Mouse (Mus musculus): ENCODE results near the gene Heg1. TPM values are rescaled to one million over a fixed set of nuclear protein-coding genes. Genes with fewer than 3 reads are reported as not detected.

Gene Heg1
- polyA plus RNA-seq, 1 experiment from 2014 or later = 4.7 TPM

- H3K4me3 ChIP-seq (ENCODE audit: low read depth, low read length) = no peak overlapping the region
- no peaks in the 10 kb centered on the region for H3K4me1 ChIP-seq (ENCODE audit: insufficient read depth)
- H3K4me2 ChIP-seq (ENCODE audit: low read depth, low read length) = no peak overlapping the region
- DNase-seq (no peak), ATAC-seq (no peak)
- no peaks in the 10 kb centered on the region for H3K27me3 ChIP-seq (ENCODE audit: insufficient read depth, low read length)
- H3K27ac ChIP-seq (ENCODE audit: low read depth) = no peak overlapping the region
- 78% methylated on average over 7 of the region's 7 CpGs for WGBS (ENCODE audit: insufficient replicate concordance)
- H3K9ac ChIP-seq (replicated peaks) = no peak overlapping the region
- H3K36me3 ChIP-seq (replicated peaks; ENCODE audit: insufficient read depth, low read length) = peaks cover 33% of the 10 kb centered on the region
- TF ChIP-seq EP300 (IDR thresholded peaks at IDR 0.05; ENCODE audit: low read depth) (no peak), CTCF (IDR thresholded peaks at IDR 0.05; ENCODE audit: low read depth) (no peak)
- H3K9me3 ChIP-seq (ENCODE audit: low read length) = peaks cover 6% of the 10 kb centered on the region; the same call in 1 of the 2 replicates
Observed at GRCm38 (mm10) chr16:33726892-33727291, 42.7 kb downstream of the Heg1 start.

GRCm38 (mm10) chr16:33728427-33728826 lies 44.3 kb downstream of the Heg1 start:
- H3K4me2 ChIP-seq (ENCODE audit: low read depth, low read length) = no peak overlapping the region
- no peak overlapping the region for H3K4me3 ChIP-seq (ENCODE audit: low read depth, low read length)
- DNase-seq = no peak
- H3K4me1 ChIP-seq (ENCODE audit: insufficient read depth) = peaks cover under 1% of the 10 kb centered on the region; the same call in 1 of the 2 replicates
- no peak for ATAC-seq
- H3K9me3 ChIP-seq (ENCODE audit: low read length) = peaks cover 6% of the 10 kb centered on the region; the same call in 1 of the 2 replicates
- WGBS (ENCODE audit: insufficient replicate concordance) = 76% methylated on average over 13 of the region's 13 CpGs
- no peak overlapping the region for H3K9ac ChIP-seq (replicated peaks)
- no peaks in the 10 kb centered on the region for H3K27me3 ChIP-seq (ENCODE audit: insufficient read depth, low read length)
- peaks cover 40% of the 10 kb centered on the region for H3K36me3 ChIP-seq (replicated peaks; ENCODE audit: insufficient read depth, low read length)
- TF ChIP-seq EP300 (IDR thresholded peaks at IDR 0.05; ENCODE audit: low read depth) (no peak), CTCF (IDR thresholded peaks at IDR 0.05; ENCODE audit: low read depth) (peak; percentile 32; the same call in 1 of the 2 replicates)
- no peak overlapping the region for H3K27ac ChIP-seq (ENCODE audit: low read depth)

- 78% methylated on average over 12 of the region's 12 CpGs for WGBS (ENCODE audit: insufficient replicate concordance)
- no peak for ATAC-seq
- no peak overlapping the region for H3K4me2 ChIP-seq (ENCODE audit: low read depth, low read length)
Observed at GRCm38 (mm10) chr16:33731291-33731690, 47.1 kb downstream of the Heg1 start.

GRCm38 (mm10) chr16:33732237-33732749 lies 48.1 kb downstream of the Heg1 start:
- Histone ChIP-seq H3K4me3 (ENCODE audit: low read depth, low read length) (no peak overlapping the region), H3K9me3 (ENCODE audit: low read length) (no peaks in the 10 kb centered on the region), H3K4me2 (ENCODE audit: low read depth, low read length) (no peak overlapping the region; the same call in 1 of the 2 replicates), H3K27ac (ENCODE audit: low read depth) (peak overlapping the region; percentile 67), H3K27me3 (ENCODE audit: insufficient read depth, low read length) (no peaks in the 10 kb centered on the region), H3K9ac (replicated peaks) (no peak overlapping the region), H3K4me1 (ENCODE audit: insufficient read depth) (peaks cover 9% of the 10 kb centered on the region), H3K36me3 (replicated peaks; ENCODE audit: insufficient read depth, low read length) (peaks cover 28% of the 10 kb centered on the region)
- ATAC-seq = peak; percentile 79
- TF ChIP-seq EP300 (IDR thresholded peaks at IDR 0.05; ENCODE audit: low read depth) (peak; percentile 78), CTCF (IDR thresholded peaks at IDR 0.05; ENCODE audit: low read depth) (no peak)
- 39% methylated on average over 6 of the region's 6 CpGs for WGBS (ENCODE audit: insufficient replicate concordance)
- peak; percentile 40 for DNase-seq

More at GRCm38 (mm10) chr16:33731291-33731690, 47.1 kb downstream of the Heg1 start:
- peaks cover 5% of the 10 kb centered on the region for H3K4me1 ChIP-seq (ENCODE audit: insufficient read depth)
- no peak for TF ChIP-seq CTCF (IDR thresholded peaks at IDR 0.05; ENCODE audit: low read depth)
- TF ChIP-seq EP300 (IDR thresholded peaks at IDR 0.05; ENCODE audit: low read depth) = no peak
- no peak overlapping the region for H3K9ac ChIP-seq (replicated peaks)
- no peaks in the 10 kb centered on the region for H3K27me3 ChIP-seq (ENCODE audit: insufficient read depth, low read length)
- DNase-seq = no peak
- no peak overlapping the region for H3K4me3 ChIP-seq (ENCODE audit: low read depth, low read length)
- H3K27ac ChIP-seq (ENCODE audit: low read depth) = no peak overlapping the region
- H3K36me3 ChIP-seq (replicated peaks; ENCODE audit: insufficient read depth, low read length) = peaks cover 31% of the 10 kb centered on the region
- no peaks in the 10 kb centered on the region for H3K9me3 ChIP-seq (ENCODE audit: low read length)

GRCm38 (mm10) chr16:33732846-33733580 lies 48.8 kb downstream of the Heg1 start:
- H3K27me3 ChIP-seq (ENCODE audit: insufficient read depth, low read length) = no peaks in the 10 kb centered on the region
- H3K4me2 ChIP-seq (ENCODE audit: low read depth, low read length) = no peak overlapping the region
- H3K9ac ChIP-seq (replicated peaks) = no peak overlapping the region
- ATAC-seq (no peak), DNase-seq (no peak)
- peak overlapping the region; percentile 67 for H3K27ac ChIP-seq (ENCODE audit: low read depth)
- H3K4me1 ChIP-seq (ENCODE audit: insufficient read depth) = peaks cover 9% of the 10 kb centered on the region
- WGBS (ENCODE audit: insufficient replicate concordance) = 52% methylated on average over 15 of the region's 15 CpGs
- no peaks in the 10 kb centered on the region for H3K9me3 ChIP-seq (ENCODE audit: low read length)
- peaks cover 23% of the 10 kb centered on the region for H3K36me3 ChIP-seq (replicated peaks; ENCODE audit: insufficient read depth, low read length)
- TF ChIP-seq EP300 (IDR thresholded peaks at IDR 0.05; ENCODE audit: low read depth) = no peak
- H3K4me3 ChIP-seq (ENCODE audit: low read depth, low read length) = no peak overlapping the region

- Histone ChIP-seq H3K27me3 (ENCODE audit: insufficient read depth, low read length) (no peaks in the 10 kb centered on the region), H3K4me2 (ENCODE audit: low read depth, low read length) (no peak overlapping the region), H3K9ac (replicated peaks) (no peak overlapping the region), H3K9me3 (ENCODE audit: low read length) (no peaks in the 10 kb centered on the region), H3K4me3 (ENCODE audit: low read depth, low read length) (no peak overlapping the region), H3K4me1 (ENCODE audit: insufficient read depth) (peaks cover 9% of the 10 kb centered on the region), H3K36me3 (replicated peaks; ENCODE audit: insufficient read depth, low read length) (peaks cover 23% of the 10 kb centered on the region), H3K27ac (ENCODE audit: low read depth) (peak overlapping the region; percentile 62)
- 81% methylated on average over 6 of the region's 6 CpGs for WGBS (ENCODE audit: insufficient replicate concordance)
- DNase-seq (no peak), ATAC-seq (no peak)
- TF ChIP-seq EP300 (IDR thresholded peaks at IDR 0.05; ENCODE audit: low read depth) = no peak
- no peak for TF ChIP-seq CTCF (IDR thresholded peaks at IDR 0.05; ENCODE audit: low read depth)
Observed at GRCm38 (mm10) chr16:33733864-33734263, 49.7 kb downstream of the Heg1 start.

Data from liver, postnatal 0 days (tissue).